Mouse (Mus musculus) midbrain, embryonic 11.5 days (tissue): ENCODE data around the gene Gpr63. TPM values are rescaled to one million over a fixed set of nuclear protein-coding genes. Genes with fewer than 3 reads are reported as not detected.
A peak's percentile ranks its signal among the peaks of the same experiment; 100 is the strongest.

Experiments
- ATAC-seq: fragments of 200-750 bp; cut with Nextera tagmentation; 2 replicates; pipeline ENCODE4 v1.8.0; 2017; ENCODE audit warnings: moderate TSS enrichment, moderate library complexity; ENCODE audit not compliant: low FRiP score
- DNase-seq: peaks from one replicate; pipeline ENCODE4 v3.0.0; 2015; ENCODE audit warnings: low spot score; ENCODE audit errors: missing footprints
- H3K27ac ChIP-seq: fragments of 300-500 bp; sonication (generic); 2 replicates; pipeline ENCODE4 v1.5.1; 2014; ENCODE audit warnings: low read depth, low read length
- H3K27me3 ChIP-seq: fragments of 300-500 bp; sonication (generic); 2 replicates; pipeline ENCODE4 v1.6.1; 2014; ENCODE audit warnings: mild to moderate bottlenecking, low read length, moderate library complexity, mixed read lengths; ENCODE audit not compliant: control insufficient read depth, insufficient read depth
- H3K36me3 ChIP-seq: fragments of 300-500 bp; sonication (generic); 2 replicates; pipeline ENCODE4 v1.6.1; 2014; ENCODE audit warnings: mild to moderate bottlenecking, low read length, moderate library complexity, mixed read lengths; ENCODE audit not compliant: control insufficient read depth, insufficient read depth
- H3K4me1 ChIP-seq: fragments of 300-500 bp; sonication (generic); 2 replicates; pipeline ENCODE4 v1.6.1; 2014; ENCODE audit warnings: low read length; ENCODE audit not compliant: control insufficient read depth, insufficient read depth
- H3K4me2 ChIP-seq: fragments of 300-500 bp; sonication (generic); 2 replicates; pipeline ENCODE4 v1.6.1; 2014; ENCODE audit warnings: mild to moderate bottlenecking, moderate library complexity
- H3K4me3 ChIP-seq: fragments of 300-500 bp; sonication (generic); 2 replicates; pipeline ENCODE4 v1.5.1; 2014; ENCODE audit warnings: low read depth, low read length
- H3K9ac ChIP-seq: fragments of 300-500 bp; sonication (generic); 2 replicates; pipeline ENCODE4 v1.6.1; 2014; ENCODE audit warnings: low read length
- H3K9me3 ChIP-seq: fragments of 300-500 bp; sonication (generic); 2 replicates; pipeline ENCODE4 v1.6.1; 2016; ENCODE audit warnings: low read length; ENCODE audit not compliant: control insufficient read depth
- WGBS: fragments of 180-500 bp; shearing (Covaris S2); extraction: QIAGEN DNeasy Blood & Tissue Kit; methylation state at CpG from one replicate; pipeline ENCODE4 v1.1.7; 2014; 5-methylcytosine and 5-hydroxymethylcytosine counted together
- polyA plus RNA-seq: library from polyadenylated mRNA; unstranded; fragments of >200 nt; fragmentation: Nextera tagmentation; extraction: Ambion mirVana; gene quantifications from 2 replicates; pipeline ENCODE4 v1.2.1, GENCODE M21; 2014

Gpr63 gene
- polyA plus RNA-seq, result 2.3 and 2.4 TPM in 2 replicates

- WGBS, result under 1% methylated on average over 69 of the region's 78 CpGs
- H3K36me3 ChIP-seq, result no peaks in the 10 kb centered on the region
- ATAC-seq, result peak; percentile 97
These were observed at the start of gene Gpr63 for GRCm38 (mm10) chr4:24966299-24966991. Gene Gpr63 (plus strand): TSS chr4:24966407.

GRCm38 (mm10) chr4:24920006-24920577, 46.1 kb upstream of the Gpr63 start:
- ATAC-seq, result no peak

More at GRCm38 (mm10) chr4:24966299-24966991, at the start of gene Gpr63:
- H3K9ac ChIP-seq, result peak within 1 kb of the TSS; percentile 91
- peak within 1 kb of the TSS; percentile 82 for H3K27ac ChIP-seq
- no peaks in the 10 kb centered on the region for H3K9me3 ChIP-seq
- H3K4me2 ChIP-seq, result peak within 1 kb of the TSS; percentile 64
- peak within 1 kb of the TSS; percentile 68 for H3K4me3 ChIP-seq
- peaks cover 7% of the 10 kb centered on the region for H3K4me1 ChIP-seq
- peak; percentile 97 for DNase-seq
- H3K27me3 ChIP-seq, result no peaks in the 10 kb centered on the region

GRCm38 (mm10) chr4:24924726-24925125, 41.5 kb upstream of the Gpr63 start:
- Histone ChIP-seq H3K9me3 (no peaks in the 10 kb centered on the region), H3K9ac (no peak overlapping the region)

More at GRCm38 (mm10) chr4:24920006-24920577, 46.1 kb upstream of the Gpr63 start:
- no peak overlapping the region for H3K4me3 ChIP-seq
- H3K27me3 ChIP-seq, result no peaks in the 10 kb centered on the region
- no peaks in the 10 kb centered on the region for H3K4me1 ChIP-seq
- no peak overlapping the region for H3K9ac ChIP-seq
- no peak for DNase-seq
- H3K36me3 ChIP-seq, result no peaks in the 10 kb centered on the region
- H3K9me3 ChIP-seq, result no peaks in the 10 kb centered on the region
- no peak overlapping the region for H3K27ac ChIP-seq
- WGBS, result 83% methylated on average over 5 of the region's 5 CpGs
- H3K4me2 ChIP-seq, result no peak overlapping the region

GRCm38 (mm10) chr4:24928260-24928780, 37.9 kb upstream of the Gpr63 start:
- Histone ChIP-seq H3K4me1 (no peaks in the 10 kb centered on the region), H3K9ac (no peak overlapping the region), H3K4me2 (no peak overlapping the region), H3K36me3 (no peaks in the 10 kb centered on the region), H3K4me3 (no peak overlapping the region), H3K9me3 (no peaks in the 10 kb centered on the region), H3K27me3 (no peaks in the 10 kb centered on the region), H3K27ac (no peak overlapping the region)
- ATAC-seq (no peak), DNase-seq (no peak)
- 85% methylated on average over 5 of the region's 5 CpGs for WGBS

More at GRCm38 (mm10) chr4:24924726-24925125, 41.5 kb upstream of the Gpr63 start:
- Histone ChIP-seq H3K4me3 (no peak overlapping the region), H3K4me1 (no peaks in the 10 kb centered on the region), H3K36me3 (no peaks in the 10 kb centered on the region), H3K4me2 (no peak overlapping the region), H3K27ac (no peak overlapping the region), H3K27me3 (no peaks in the 10 kb centered on the region)
- no peak for DNase-seq
- 79% methylated on average over 2 of the region's 2 CpGs for WGBS
- ATAC-seq, result no peak

GRCm38 (mm10) chr4:24928926-24929325, 37.3 kb upstream of the Gpr63 start:
- H3K4me1 ChIP-seq, result no peaks in the 10 kb centered on the region
- H3K9ac ChIP-seq, result no peak overlapping the region
- H3K27me3 ChIP-seq, result no peaks in the 10 kb centered on the region
- ATAC-seq, result no peak
- H3K4me2 ChIP-seq, result no peak overlapping the region
- no peaks in the 10 kb centered on the region for H3K36me3 ChIP-seq
- DNase-seq, result no peak
- no peak overlapping the region for H3K4me3 ChIP-seq
- H3K9me3 ChIP-seq, result no peaks in the 10 kb centered on the region
- H3K27ac ChIP-seq, result no peak overlapping the region
- WGBS, result 88% methylated on average over 5 of the region's 5 CpGs

- no peaks in the 10 kb centered on the region for H3K27me3 ChIP-seq
- H3K36me3 ChIP-seq, result no peaks in the 10 kb centered on the region
- no peak overlapping the region for H3K27ac ChIP-seq
- no peak overlapping the region for H3K4me3 ChIP-seq
- ATAC-seq (no peak), DNase-seq (no peak)
- 38% methylated on average over 6 of the region's 6 CpGs for WGBS
- no peak overlapping the region for H3K9ac ChIP-seq
- H3K4me1 ChIP-seq, result no peaks in the 10 kb centered on the region; the same call in 1 of the 2 replicates
- no peaks in the 10 kb centered on the region for H3K9me3 ChIP-seq
- H3K4me2 ChIP-seq, result no peak overlapping the region
These were observed 23.3 kb upstream of the Gpr63 start for GRCm38 (mm10) chr4:24942728-24943424.

GRCm38 (mm10) chr4:24965918-24966298, 299 bp upstream of the Gpr63 start:
- H3K36me3 ChIP-seq, result no peaks in the 10 kb centered on the region
- H3K9me3 ChIP-seq, result no peaks in the 10 kb centered on the region
- WGBS, result 6% methylated on average over 8 of the region's 8 CpGs
- H3K4me3 ChIP-seq, result peak overlapping the region; percentile 68
- H3K27me3 ChIP-seq, result no peaks in the 10 kb centered on the region
- no peak overlapping the region for H3K27ac ChIP-seq
- H3K4me1 ChIP-seq, result peaks cover 7% of the 10 kb centered on the region
- DNase-seq (no peak), ATAC-seq (peak; percentile 61)
- peak overlapping the region; percentile 91 for H3K9ac ChIP-seq
- H3K4me2 ChIP-seq, result peak overlapping the region; percentile 64

GRCm38 (mm10) chr4:24967251-24967650, 1.0 kb downstream of the Gpr63 start:
- ATAC-seq (no peak), DNase-seq (peak; percentile 90)
- Histone ChIP-seq H3K4me1 (peaks cover 7% of the 10 kb centered on the region), H3K9me3 (no peaks in the 10 kb centered on the region), H3K4me2 (peak overlapping the region; percentile 64), H3K9ac (peak overlapping the region; percentile 91; the same call in 1 of the 2 replicates), H3K27ac (no peak overlapping the region), H3K4me3 (peak overlapping the region; percentile 68), H3K36me3 (no peaks in the 10 kb centered on the region), H3K27me3 (no peaks in the 10 kb centered on the region)
- WGBS, result 19% methylated on average over 7 of the region's 7 CpGs
